Mouse (Mus musculus) thymus, postnatal 4 days (tissue): ENCODE measurements at regions not wholly inside any gene's neighbourhood (a gene's known extent, or its start where the extent isn't known, plus 50 kb on each side); places are given as distances from the start of the nearest gene placed in this dataset.
"Not testable (repeated sequence)": the region's sequence is repeated elsewhere in the genome, so short reads cannot be mapped to it uniquely, and the experiment has no call there.

ENCODE experiments used
- DNase-seq: peaks from one replicate; pipeline ENCODE4 v3.0.0; 2021

DNA sequence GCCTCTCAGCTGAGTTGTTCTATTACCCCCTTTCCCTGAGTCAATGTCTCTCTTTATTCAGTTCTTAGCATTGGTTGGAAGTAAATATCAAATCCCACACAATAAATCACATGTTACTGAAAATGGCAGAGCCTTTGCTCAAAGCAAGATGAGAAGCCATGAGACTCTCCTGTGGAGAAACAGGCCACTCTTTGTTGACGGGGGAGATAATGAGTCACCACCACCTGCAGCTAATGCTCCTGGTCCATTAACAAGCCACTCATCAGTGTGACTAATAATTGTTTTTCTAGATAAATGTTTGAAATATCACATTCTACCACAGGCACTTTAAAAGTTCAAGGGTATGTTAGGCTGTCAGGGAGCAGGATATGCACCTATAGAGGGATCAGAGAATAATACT, 61.0 kb upstream of the Galnt18 start:
- no peak for DNase-seq

DNA sequence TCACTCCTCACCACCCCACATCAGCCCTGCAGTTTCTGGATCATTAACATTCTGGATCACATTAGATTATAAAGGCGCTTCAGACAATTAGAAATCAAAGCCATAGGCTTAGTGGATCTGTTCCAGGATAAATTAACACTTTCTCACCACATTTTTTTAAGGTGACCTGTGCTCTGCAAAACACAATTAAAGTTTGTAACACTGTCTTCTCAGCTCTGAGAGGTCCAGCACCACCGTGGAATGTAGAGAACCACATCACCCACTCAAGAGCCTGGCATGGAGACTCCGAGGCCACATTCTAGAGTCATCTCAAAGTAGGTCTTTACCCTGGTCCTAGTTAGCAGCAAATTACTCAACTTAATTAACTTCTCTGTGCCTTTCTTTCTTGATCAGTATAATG, 58.4 kb upstream of the Galnt18 start:
- DNase-seq = no peak

DNA sequence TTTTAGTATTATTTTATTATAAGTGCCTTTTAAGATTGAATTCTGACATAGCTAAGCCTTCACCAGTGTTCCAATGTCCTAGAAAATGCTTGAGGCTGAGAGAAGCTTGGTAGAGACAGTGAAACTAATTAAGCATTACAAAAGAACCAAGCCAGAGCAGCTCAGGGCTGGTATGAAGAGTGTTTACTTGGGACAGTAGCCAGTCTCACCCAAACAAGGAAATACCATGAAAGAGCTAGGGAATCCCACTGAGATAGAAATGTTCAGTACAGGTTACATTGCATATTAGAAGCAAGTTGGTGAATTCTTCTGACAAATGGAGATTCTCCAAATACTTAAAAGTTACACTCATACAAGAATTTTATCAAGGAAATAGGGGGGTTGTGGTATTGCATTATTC, 54.6 kb upstream of the Galnt18 start:
- DNase-seq = not testable (repeated sequence)

GRCm38 (mm10) chr7:111829931-111830330, 50.2 kb upstream of the Galnt18 start:
- DNase-seq = no peak
